Mouse (Mus musculus): Measurements from ENCODE around the gene Golph3l.
"Not testable (repeated sequence)": the region's sequence is repeated elsewhere in the genome, so short reads cannot be mapped to it uniquely, and the experiment has no call there.

Golph3l gene

GRCm38 (mm10) chr3:95653473-95654034 lies 64.8 kb downstream of the Golph3l start:
- ATAC-seq (ENCODE audit: insufficient number of reproducible peaks, low FRiP score, low TSS enrichment), result no peak

GRCm38 (mm10) chr3:95654371-95654770 lies 65.6 kb downstream of the Golph3l start:
- ATAC-seq (ENCODE audit: insufficient number of reproducible peaks, low FRiP score, low TSS enrichment), result not testable (repeated sequence)

- ATAC-seq (ENCODE audit: insufficient number of reproducible peaks, low FRiP score, low TSS enrichment), result no peak
These were observed 66.7 kb downstream of the Golph3l start for GRCm38 (mm10) chr3:95655437-95655836.

GRCm38 (mm10) chr3:95657108-95657507 lies 68.4 kb downstream of the Golph3l start:
- no peak for ATAC-seq (ENCODE audit: insufficient number of reproducible peaks, low FRiP score, low TSS enrichment)

GRCm38 (mm10) chr3:95657711-95658110 lies 69.0 kb downstream of the Golph3l start:
- no peak for ATAC-seq (ENCODE audit: insufficient number of reproducible peaks, low FRiP score, low TSS enrichment)

GRCm38 (mm10) chr3:95658236-95658867 lies 69.6 kb downstream of the Golph3l start, which contains the start of gene Mcl1:
TSS of gene Mcl1 (plus strand) at chr3:95658788.
- ATAC-seq (ENCODE audit: insufficient number of reproducible peaks, low FRiP score, low TSS enrichment), result peak; percentile 95

- peak; percentile 40 for ATAC-seq (ENCODE audit: insufficient number of reproducible peaks, low FRiP score, low TSS enrichment)
These were observed 70.4 kb downstream of the Golph3l start for GRCm38 (mm10) chr3:95658868-95659712.

- ATAC-seq (ENCODE audit: insufficient number of reproducible peaks, low FRiP score, low TSS enrichment), result no peak
These were observed 71.2 kb downstream of the Golph3l start for GRCm38 (mm10) chr3:95659948-95660347.

- no peak for ATAC-seq (ENCODE audit: insufficient number of reproducible peaks, low FRiP score, low TSS enrichment)
These were observed 72.2 kb downstream of the Golph3l start for GRCm38 (mm10) chr3:95660788-95661478.

GRCm38 (mm10) chr3:95661945-95662715 lies 73.4 kb downstream of the Golph3l start:
- ATAC-seq (ENCODE audit: insufficient number of reproducible peaks, low FRiP score, low TSS enrichment), result no peak

GRCm38 (mm10) chr3:95662724-95663449 lies 74.2 kb downstream of the Golph3l start:
- no peak for ATAC-seq (ENCODE audit: insufficient number of reproducible peaks, low FRiP score, low TSS enrichment)

- ATAC-seq (ENCODE audit: insufficient number of reproducible peaks, low FRiP score, low TSS enrichment), result no peak
These were observed 74.8 kb downstream of the Golph3l start for GRCm38 (mm10) chr3:95663486-95663885.

GRCm38 (mm10) chr3:95663969-95664608 lies 75.4 kb downstream of the Golph3l start:
- no peak for ATAC-seq (ENCODE audit: insufficient number of reproducible peaks, low FRiP score, low TSS enrichment)

GRCm38 (mm10) chr3:95664940-95665352 lies 76.2 kb downstream of the Golph3l start:
- ATAC-seq (ENCODE audit: insufficient number of reproducible peaks, low FRiP score, low TSS enrichment), result no peak

- no peak for ATAC-seq (ENCODE audit: insufficient number of reproducible peaks, low FRiP score, low TSS enrichment)
These were observed 77.5 kb downstream of the Golph3l start for GRCm38 (mm10) chr3:95666124-95666844.

GRCm38 (mm10) chr3:95667521-95667920 lies 78.8 kb downstream of the Golph3l start:
- ATAC-seq (ENCODE audit: insufficient number of reproducible peaks, low FRiP score, low TSS enrichment), result no peak

GRCm38 (mm10) chr3:95668026-95668425 lies 79.3 kb downstream of the Golph3l start:
- no peak for ATAC-seq (ENCODE audit: insufficient number of reproducible peaks, low FRiP score, low TSS enrichment)
